Mouse (Mus musculus) C2C12 (cell line): ENCODE measurements around the gene Glycam1. TPM values are rescaled to one million over a fixed set of nuclear protein-coding genes. Genes with fewer than 3 reads are reported as not detected.

ENCODE experiments used
- H3K27me3 ChIP-seq: one replicate; pipeline ENCODE4 v1.6.1; 2011; ENCODE audit not compliant: control insufficient read depth, insufficient read depth, insufficient read length
- H3K36me3 ChIP-seq: one replicate; pipeline ENCODE4 v1.6.1; 2011; ENCODE audit not compliant: control insufficient read depth, insufficient read depth
- H3K4me3 ChIP-seq: one replicate; pipeline ENCODE4 v1.5.1; 2011; ENCODE audit warnings: mild to moderate bottlenecking, control low read depth; ENCODE audit not compliant: poor library complexity, insufficient read depth, severe bottlenecking
- H3K79me2 ChIP-seq: one replicate; pipeline ENCODE4 v1.6.1; 2011; ENCODE audit not compliant: control insufficient read depth, insufficient read depth
- H3K79me3 ChIP-seq: one replicate; pipeline ENCODE4 v1.6.1; 2011; ENCODE audit warnings: low read depth, control low read depth
- H3ac ChIP-seq: one replicate; pipeline ENCODE3; 2011; ENCODE audit warnings: low read depth; ENCODE audit not compliant: control insufficient read depth, insufficient read length
- CEBPB ChIP-seq: IDR thresholded peaks from one replicate; pipeline ENCODE4 v1.6.1; 2011; ENCODE audit warnings: low read depth, mild to moderate bottlenecking, control low read depth, moderate library complexity
- CTCF ChIP-seq: IDR thresholded peaks from one replicate; pipeline ENCODE4 v1.5.1; 2011; ENCODE audit not compliant: control insufficient read depth, insufficient read depth, insufficient read length
- FOSL1 ChIP-seq: IDR thresholded peaks from one replicate; pipeline ENCODE4 v1.8.0; 2011; ENCODE audit warnings: mild to moderate bottlenecking, low read length; ENCODE audit not compliant: poor library complexity, insufficient read depth, severe bottlenecking
- MAX ChIP-seq: IDR thresholded peaks from one replicate; pipeline ENCODE4 v1.6.1; 2011; ENCODE audit warnings: mild to moderate bottlenecking, control low read depth
- MYOD1 ChIP-seq: IDR thresholded peaks from one replicate; pipeline ENCODE4 v1.6.1; 2011; ENCODE audit warnings: low read depth; ENCODE audit not compliant: control insufficient read depth, insufficient read length
- MYOG ChIP-seq: IDR thresholded peaks from one replicate; pipeline ENCODE4 v1.6.1; 2011; ENCODE audit not compliant: control insufficient read depth, insufficient read length; ENCODE audit errors: extremely low read depth
- USF1 ChIP-seq: IDR thresholded peaks from one replicate; pipeline ENCODE4 v1.6.1; 2011; ENCODE audit warnings: low read depth, mild to moderate bottlenecking, control low read depth, moderate library complexity
- polyA plus RNA-seq: library from polyadenylated mRNA; unstranded; fragments of >200 nt; fragmentation: generic; extraction: Trizol; gene quantifications from one replicate; pipeline ENCODE4 v1.2.1, GENCODE M21; 2012; ENCODE audit warnings: missing spikeins

Gene Glycam1
- polyA plus RNA-seq, 1 experiment: not detected

DNA sequence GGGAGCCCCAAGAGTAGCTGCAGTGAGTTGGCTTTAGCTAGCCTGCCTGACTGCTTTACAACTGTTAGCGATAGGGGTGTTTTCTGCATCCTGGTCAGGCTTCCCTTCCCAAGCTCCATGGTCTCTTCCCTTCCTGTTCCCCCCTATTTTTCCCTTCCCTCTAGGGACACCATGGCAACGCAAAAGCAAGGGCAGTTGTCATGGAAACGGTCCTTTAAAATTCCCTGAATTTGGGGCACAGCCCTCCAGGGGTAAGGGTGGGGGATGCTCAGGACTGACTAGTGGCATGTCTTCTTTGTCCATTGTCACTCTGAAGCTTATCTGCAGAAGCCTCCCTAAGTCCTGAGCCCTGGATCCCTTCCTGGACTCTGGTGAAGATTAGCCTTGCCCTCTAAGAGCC, 41.7 kb downstream of the Glycam1 start:
- Histone ChIP-seq H3K36me3 (no peaks in the 10 kb centered on the region), H3K27me3 (no peaks in the 10 kb centered on the region), H3K79me3 (no peaks in the 10 kb centered on the region), H3K79me2 (no peaks in the 10 kb centered on the region), H3ac (no peak overlapping the region), H3K4me3 (no peak overlapping the region)
- no peak for TF ChIP-seq MYOD1
- TF ChIP-seq FOSL1: no peak
- TF ChIP-seq MAX: no peak
- TF ChIP-seq USF1: no peak
- TF ChIP-seq CEBPB: no peak

DNA sequence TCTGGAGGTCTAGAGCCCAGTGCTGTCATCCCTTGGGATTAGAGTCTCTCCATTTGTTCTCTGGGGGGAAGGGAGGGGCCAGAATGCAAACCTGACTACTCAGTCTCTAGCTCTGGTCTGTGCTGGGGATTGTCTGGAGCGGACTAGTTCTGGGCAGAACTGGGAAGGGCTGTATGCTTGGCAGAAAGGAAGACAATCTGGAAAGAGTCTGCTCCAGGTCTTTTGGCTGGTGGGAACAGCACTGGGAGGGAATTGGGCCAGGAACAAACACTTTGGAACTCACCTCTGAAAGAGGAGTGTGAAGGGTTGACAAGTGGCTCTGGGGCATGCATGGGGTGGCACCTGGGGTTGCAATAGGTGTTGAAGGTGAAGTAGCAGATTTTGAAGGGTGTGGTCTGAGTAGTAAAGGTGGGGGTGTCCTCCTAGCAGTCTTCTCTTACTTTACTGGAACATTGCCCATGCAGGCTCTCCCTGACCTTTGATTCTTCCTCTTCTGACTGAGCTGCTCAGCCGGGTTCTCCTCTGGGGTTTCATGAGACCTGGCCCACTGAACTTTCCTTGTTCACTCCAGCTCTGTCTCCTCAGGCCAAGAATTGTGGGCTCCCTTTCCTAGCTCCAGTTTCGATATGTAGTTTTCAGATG, 42.3 kb downstream of the Glycam1 start:
- Histone ChIP-seq H3K36me3 (no peaks in the 10 kb centered on the region), H3ac (no peak overlapping the region), H3K4me3 (no peak overlapping the region), H3K79me3 (no peaks in the 10 kb centered on the region), H3K79me2 (no peaks in the 10 kb centered on the region), H3K27me3 (no peaks in the 10 kb centered on the region)
- TF ChIP-seq MAX (no peak), USF1 (no peak), FOSL1 (no peak), CEBPB (no peak)

DNA sequence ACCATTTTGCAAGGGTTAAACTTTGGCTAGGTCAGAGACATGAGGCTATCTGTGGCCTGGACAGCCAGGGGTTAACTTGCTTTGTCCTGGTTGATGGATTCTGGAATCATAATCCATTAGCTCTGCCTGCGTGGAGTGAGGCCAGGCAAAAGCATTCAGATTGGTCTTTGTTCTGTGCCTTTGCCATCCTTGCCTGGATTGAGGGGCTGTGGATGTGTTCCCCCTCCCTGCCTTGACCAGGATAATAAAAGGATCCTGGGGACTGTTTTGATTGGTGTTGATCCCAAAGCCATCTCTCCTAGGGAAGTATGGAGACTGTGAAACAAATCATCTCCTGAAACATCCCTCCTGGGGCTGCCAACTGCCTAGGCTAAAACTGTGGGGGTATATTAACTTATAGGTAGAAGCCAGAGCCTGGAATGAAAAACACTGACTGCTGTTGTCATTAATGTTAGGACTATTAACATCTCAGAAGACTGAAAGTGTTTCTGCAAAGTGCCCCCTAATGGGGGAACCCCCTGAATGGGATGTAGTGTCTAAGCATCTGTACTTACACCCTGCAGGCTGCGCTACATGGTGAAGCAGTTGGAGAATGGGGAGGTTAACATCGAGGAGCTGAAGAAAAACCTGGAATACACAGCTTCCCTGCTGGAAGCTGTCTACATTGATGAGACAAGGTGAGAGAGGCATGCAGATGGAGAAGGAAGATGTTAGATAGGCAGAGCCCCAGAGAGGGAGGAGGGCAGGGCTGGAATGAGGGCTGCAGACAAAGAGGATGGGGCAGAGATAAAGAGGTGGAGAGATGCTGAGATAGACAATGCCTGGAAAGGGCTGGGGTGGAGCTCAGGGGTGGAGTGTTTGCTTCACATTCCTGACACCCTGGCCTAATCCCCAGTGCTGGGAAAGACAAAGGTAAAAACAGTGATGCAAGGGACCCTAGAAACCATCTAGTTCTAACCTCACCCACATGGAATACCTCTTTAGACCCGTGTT, 45.2 kb downstream of the Glycam1 start:
- H3K36me3 ChIP-seq: no peaks in the 10 kb centered on the region

DNA sequence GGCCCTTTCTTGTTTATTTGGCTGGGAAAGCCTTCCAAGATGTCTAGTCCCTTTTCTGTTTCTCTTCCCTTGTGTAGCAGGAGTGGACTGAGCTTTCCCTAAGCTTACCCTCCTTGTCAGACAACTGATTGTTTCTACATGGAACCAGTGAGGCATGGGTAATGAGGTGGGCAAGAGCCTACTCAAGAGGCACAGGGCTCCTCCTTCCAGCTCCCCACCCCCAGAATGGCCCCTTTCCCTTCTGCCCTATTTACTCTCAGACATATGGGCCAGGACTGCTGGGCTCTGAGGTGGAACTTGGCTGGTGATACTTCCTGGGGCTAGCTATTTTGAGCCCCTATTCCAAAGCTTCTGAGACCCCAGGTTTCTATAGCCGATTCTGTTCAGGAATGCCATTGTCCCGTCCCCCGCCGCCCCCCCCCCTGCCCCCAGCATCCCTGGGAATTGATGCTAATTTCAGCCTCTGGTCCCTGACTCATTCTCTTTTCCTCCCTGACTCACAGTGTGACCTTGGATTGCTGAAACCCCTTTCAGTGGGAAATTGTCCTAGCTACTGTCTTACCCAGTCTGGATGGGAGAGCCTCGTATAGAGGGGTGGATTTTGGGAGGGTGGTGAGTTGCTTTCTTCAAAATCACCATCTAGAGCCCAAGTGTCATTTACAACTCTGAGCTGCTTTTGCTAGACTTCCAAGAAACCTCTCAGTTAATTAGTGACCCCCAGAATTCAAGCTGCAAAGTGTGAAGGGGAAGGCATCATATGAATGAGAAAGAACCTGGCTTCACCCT, 46.1 kb downstream of the Glycam1 start:
- Histone ChIP-seq H3K4me3 (no peak overlapping the region), H3K79me2 (no peaks in the 10 kb centered on the region), H3K27me3 (no peaks in the 10 kb centered on the region), H3K79me3 (no peaks in the 10 kb centered on the region), H3K36me3 (no peaks in the 10 kb centered on the region), H3ac (no peak overlapping the region)
- TF ChIP-seq MAX (no peak), MYOG (no peak), FOSL1 (no peak), USF1 (no peak), CEBPB (no peak), CTCF (no peak), MYOD1 (no peak)

More for the DNA sequence above, 45.2 kb downstream of the Glycam1 start:
- Histone ChIP-seq H3ac (no peak overlapping the region), H3K27me3 (no peaks in the 10 kb centered on the region), H3K79me2 (no peaks in the 10 kb centered on the region), H3K4me3 (no peak overlapping the region), H3K79me3 (no peaks in the 10 kb centered on the region)
- no peak for TF ChIP-seq USF1

DNA sequence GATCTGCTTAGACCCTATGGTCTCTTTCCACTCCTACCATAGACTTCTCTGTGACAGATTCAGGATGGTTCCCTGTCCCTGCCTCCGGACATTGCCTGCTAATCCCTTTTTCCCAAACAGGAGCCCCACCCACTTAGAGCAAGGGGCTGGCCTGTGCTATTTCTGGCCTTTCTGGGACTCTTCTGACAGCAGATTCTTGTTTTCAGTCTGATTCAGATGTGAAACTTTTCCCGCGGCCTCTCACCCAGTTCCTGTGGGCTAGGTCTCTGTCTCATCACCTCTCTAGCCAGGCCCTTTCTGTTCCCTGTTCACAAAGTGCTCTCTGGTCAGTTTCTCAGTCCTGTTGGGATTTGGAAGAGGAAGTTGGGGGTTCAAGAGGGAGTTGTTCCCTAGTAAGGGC, 50.0 kb downstream of the Glycam1 start:
- TF ChIP-seq USF1: no peak
- H3K79me2 ChIP-seq: no peaks in the 10 kb centered on the region
- no peaks in the 10 kb centered on the region for H3K79me3 ChIP-seq
- no peak overlapping the region for H3K4me3 ChIP-seq
- H3K27me3 ChIP-seq: peaks cover 5% of the 10 kb centered on the region
- no peak overlapping the region for H3ac ChIP-seq
- no peaks in the 10 kb centered on the region for H3K36me3 ChIP-seq

DNA sequence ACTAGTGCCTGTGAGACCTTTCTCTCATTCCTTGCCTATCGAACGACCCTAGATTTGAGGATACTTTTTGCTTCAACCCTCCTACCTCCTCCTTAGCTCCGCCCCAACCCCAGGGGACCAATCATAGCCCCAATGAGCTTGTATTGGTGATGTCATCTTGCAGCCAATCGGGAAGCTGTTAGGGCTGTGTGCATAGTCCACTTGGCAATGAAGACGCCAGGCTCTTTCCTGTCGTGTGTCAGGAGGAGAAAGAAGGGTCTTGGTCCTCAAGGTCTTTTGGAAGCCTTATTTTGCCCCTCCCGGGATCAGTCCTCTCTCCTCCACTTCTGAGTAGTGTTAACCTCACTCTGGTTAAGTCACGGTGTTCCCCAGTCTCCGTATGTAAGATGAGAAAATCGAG, 50.8 kb downstream of the Glycam1 start:
- TF ChIP-seq USF1 (no peak), MYOD1 (no peak), MAX (no peak), CEBPB (no peak), FOSL1 (no peak), MYOG (no peak), CTCF (no peak)
- Histone ChIP-seq H3K27me3 (peaks cover 5% of the 10 kb centered on the region), H3ac (no peak overlapping the region), H3K4me3 (no peak overlapping the region), H3K79me3 (no peaks in the 10 kb centered on the region), H3K79me2 (no peaks in the 10 kb centered on the region), H3K36me3 (no peaks in the 10 kb centered on the region)
